Mouse (Mus musculus): ENCODE results near the gene Rps6ka4.

DNA sequence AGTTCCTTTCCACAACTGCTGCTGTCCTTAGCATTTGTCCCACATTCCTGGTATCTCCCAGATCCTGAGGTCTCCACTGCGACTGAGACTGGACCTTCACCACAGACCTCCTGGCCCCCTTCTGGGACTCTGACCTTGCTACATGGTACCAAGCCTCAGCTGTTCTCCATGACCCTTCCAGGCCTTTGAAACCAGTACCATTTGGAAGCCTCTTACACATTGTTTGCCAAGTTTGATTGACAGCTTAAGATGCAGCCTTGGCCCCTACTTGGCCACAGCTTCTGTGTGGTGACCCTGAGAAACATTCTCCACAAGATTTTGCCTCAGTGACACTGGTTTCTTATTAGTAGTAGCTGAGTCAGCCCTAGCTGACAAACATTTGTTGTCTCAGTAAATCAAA, 1.9 kb upstream of the Rps6ka4 start:
- TF ChIP-seq POLR2A (IDR thresholded peaks at IDR 0.05; ENCODE audit: borderline replicate concordance, extremely low read depth, low read depth, low read length) (no peak), CTCF (IDR thresholded peaks at IDR 0.05; ENCODE audit: insufficient read depth, low read length) (no peak)

All from lung, adult 2 months (tissue).